Mouse (Mus musculus) midbrain, embryonic 11.5 days (tissue): ENCODE results near the gene Cmss1. TPM values are rescaled to one million over a fixed set of nuclear protein-coding genes. Genes with fewer than 3 reads are reported as not detected.

Experiments used
- ATAC-seq: fragments of 200-750 bp; cut with Nextera tagmentation; 2 replicates; pipeline ENCODE4 v1.8.0; 2017; ENCODE audit warnings: moderate TSS enrichment, moderate library complexity; ENCODE audit not compliant: low FRiP score
- DNase-seq: peaks from one replicate; pipeline ENCODE4 v3.0.0; 2015; ENCODE audit warnings: low spot score; ENCODE audit errors: missing footprints
- H3K27ac ChIP-seq: fragments of 300-500 bp; sonication (generic); 2 replicates; pipeline ENCODE4 v1.5.1; 2014; ENCODE audit warnings: low read depth, low read length
- H3K27me3 ChIP-seq: fragments of 300-500 bp; sonication (generic); 2 replicates; pipeline ENCODE4 v1.6.1; 2014; ENCODE audit warnings: mild to moderate bottlenecking, low read length, moderate library complexity, mixed read lengths; ENCODE audit not compliant: control insufficient read depth, insufficient read depth
- H3K36me3 ChIP-seq: fragments of 300-500 bp; sonication (generic); 2 replicates; pipeline ENCODE4 v1.6.1; 2014; ENCODE audit warnings: mild to moderate bottlenecking, low read length, moderate library complexity, mixed read lengths; ENCODE audit not compliant: control insufficient read depth, insufficient read depth
- H3K4me1 ChIP-seq: fragments of 300-500 bp; sonication (generic); 2 replicates; pipeline ENCODE4 v1.6.1; 2014; ENCODE audit warnings: low read length; ENCODE audit not compliant: control insufficient read depth, insufficient read depth
- H3K4me2 ChIP-seq: fragments of 300-500 bp; sonication (generic); 2 replicates; pipeline ENCODE4 v1.6.1; 2014; ENCODE audit warnings: mild to moderate bottlenecking, moderate library complexity
- H3K4me3 ChIP-seq: fragments of 300-500 bp; sonication (generic); 2 replicates; pipeline ENCODE4 v1.5.1; 2014; ENCODE audit warnings: low read depth, low read length
- H3K9ac ChIP-seq: fragments of 300-500 bp; sonication (generic); 2 replicates; pipeline ENCODE4 v1.6.1; 2014; ENCODE audit warnings: low read length
- H3K9me3 ChIP-seq: fragments of 300-500 bp; sonication (generic); 2 replicates; pipeline ENCODE4 v1.6.1; 2016; ENCODE audit warnings: low read length; ENCODE audit not compliant: control insufficient read depth
- WGBS: fragments of 180-500 bp; shearing (Covaris S2); extraction: QIAGEN DNeasy Blood & Tissue Kit; methylation state at CpG from one replicate; pipeline ENCODE4 v1.1.7; 2014; 5-methylcytosine and 5-hydroxymethylcytosine counted together
- polyA plus RNA-seq: library from polyadenylated mRNA; unstranded; fragments of >200 nt; fragmentation: Nextera tagmentation; extraction: Ambion mirVana; gene quantifications from 2 replicates; pipeline ENCODE4 v1.2.1, GENCODE M21; 2014

Cmss1 gene
- polyA plus RNA-seq, 1 experiment from 2014 or later: 56.3 TPM

DNA sequence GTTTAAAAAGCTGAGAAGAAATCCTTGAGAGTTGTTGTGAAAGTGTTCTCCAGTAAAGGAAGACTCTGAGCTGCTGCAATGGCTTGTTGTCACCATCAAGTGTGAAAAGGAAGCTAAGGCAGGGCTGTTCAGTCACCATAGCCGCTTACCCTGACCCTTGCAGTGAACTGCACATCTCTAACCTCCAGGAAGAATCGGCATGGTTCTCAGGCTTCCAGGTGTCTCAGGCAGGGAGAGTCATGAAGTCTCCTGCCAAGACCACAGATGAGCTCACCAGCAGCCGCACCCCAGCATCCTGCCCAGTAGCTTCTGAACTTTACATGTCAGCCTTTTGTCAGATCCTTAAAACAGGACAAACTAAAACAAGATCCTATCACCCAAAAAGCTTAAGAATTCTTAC is 40.4 kb downstream of the Cmss1 start:
- Histone ChIP-seq H3K9me3 (no peaks in the 10 kb centered on the region), H3K36me3 (no peaks in the 10 kb centered on the region), H3K4me2 (no peak overlapping the region), H3K9ac (no peak overlapping the region), H3K4me3 (no peak overlapping the region), H3K27me3 (no peaks in the 10 kb centered on the region), H3K27ac (no peak overlapping the region), H3K4me1 (no peaks in the 10 kb centered on the region)
- 91% methylated on average over 3 of the region's 3 CpGs for WGBS
- DNase-seq: no peak
- ATAC-seq: no peak

DNA sequence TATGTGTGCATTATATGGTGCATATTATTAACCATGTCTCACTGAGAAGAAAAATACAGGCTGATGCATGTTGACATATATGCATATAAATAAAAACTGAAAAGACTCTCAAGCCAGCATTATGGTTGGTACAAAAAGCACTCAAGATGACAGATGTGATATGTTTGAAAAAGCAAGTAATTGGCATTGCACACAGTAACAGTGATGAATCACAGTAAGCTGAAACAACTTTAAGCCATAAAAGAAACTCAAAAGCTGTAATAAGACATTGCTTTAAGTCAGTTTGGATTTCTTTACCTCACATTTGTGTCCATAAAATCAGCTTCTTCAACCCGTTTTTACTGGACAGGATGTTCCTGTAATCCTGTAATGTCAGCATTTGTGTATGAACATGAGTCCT is 41.9 kb downstream of the Cmss1 start:
- no peak overlapping the region for H3K4me2 ChIP-seq
- H3K4me3 ChIP-seq: no peak overlapping the region
- ATAC-seq (no peak), DNase-seq (no peak)
- no peaks in the 10 kb centered on the region for H3K9me3 ChIP-seq
- no peaks in the 10 kb centered on the region for H3K27me3 ChIP-seq
- no peak overlapping the region for H3K27ac ChIP-seq
- WGBS: 79% methylated on average over 1 of the region's 1 CpGs
- H3K9ac ChIP-seq: no peak overlapping the region
- no peaks in the 10 kb centered on the region for H3K4me1 ChIP-seq
- H3K36me3 ChIP-seq: no peaks in the 10 kb centered on the region

DNA sequence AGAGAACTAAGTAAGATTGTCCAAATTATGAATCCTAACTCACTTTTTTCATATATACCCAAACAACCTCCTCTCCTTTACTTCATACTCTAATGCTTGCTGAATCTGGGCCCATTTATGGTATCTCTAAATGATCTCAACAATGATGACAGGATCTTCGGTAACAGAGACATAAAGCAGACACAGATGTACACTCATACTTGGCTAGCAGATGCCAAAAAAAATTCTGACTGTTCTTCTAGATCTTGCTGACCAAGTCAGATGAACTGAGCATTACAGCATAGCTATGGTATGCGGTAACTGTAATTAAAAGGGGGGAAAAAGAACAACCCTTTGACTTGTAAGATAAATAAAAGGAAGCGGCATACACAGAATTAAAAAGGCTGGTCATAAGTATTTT is 43.2 kb downstream of the Cmss1 start:
- WGBS: 88% methylated on average over 3 of the region's 3 CpGs
- H3K4me1 ChIP-seq: no peaks in the 10 kb centered on the region

GRCm38 (mm10) chr16:57560185-57560584 is 46.5 kb downstream of the Cmss1 start:
- Histone ChIP-seq H3K4me1 (no peaks in the 10 kb centered on the region), H3K4me3 (no peak overlapping the region), H3K9me3 (no peaks in the 10 kb centered on the region), H3K4me2 (no peak overlapping the region), H3K27me3 (no peaks in the 10 kb centered on the region), H3K36me3 (no peaks in the 10 kb centered on the region), H3K27ac (no peak overlapping the region), H3K9ac (no peak overlapping the region)
- 85% methylated on average over 1 of the region's 1 CpGs for WGBS
- ATAC-seq (no peak), DNase-seq (no peak)

More for the DNA sequence above, 43.2 kb downstream of the Cmss1 start:
- ATAC-seq (no peak), DNase-seq (no peak)
- Histone ChIP-seq H3K27me3 (no peaks in the 10 kb centered on the region), H3K4me3 (no peak overlapping the region), H3K4me2 (no peak overlapping the region), H3K27ac (no peak overlapping the region), H3K36me3 (no peaks in the 10 kb centered on the region), H3K9ac (no peak overlapping the region), H3K9me3 (no peaks in the 10 kb centered on the region)

GRCm38 (mm10) chr16:57558258-57558657 is 48.4 kb downstream of the Cmss1 start:
- ATAC-seq: no peak
- DNase-seq: no peak
- Histone ChIP-seq H3K27ac (no peak overlapping the region), H3K36me3 (no peaks in the 10 kb centered on the region), H3K9ac (no peak overlapping the region), H3K4me3 (no peak overlapping the region), H3K4me1 (no peaks in the 10 kb centered on the region), H3K4me2 (no peak overlapping the region), H3K27me3 (no peaks in the 10 kb centered on the region), H3K9me3 (no peaks in the 10 kb centered on the region)
- WGBS: 91% methylated on average over 3 of the region's 3 CpGs

GRCm38 (mm10) chr16:57556244-57556643 is 50.4 kb downstream of the Cmss1 start:
- no peaks in the 10 kb centered on the region for H3K9me3 ChIP-seq
- H3K4me1 ChIP-seq: no peaks in the 10 kb centered on the region
- no peak overlapping the region for H3K27ac ChIP-seq
- ATAC-seq (no peak), DNase-seq (no peak)
- H3K36me3 ChIP-seq: no peaks in the 10 kb centered on the region
- no peak overlapping the region for H3K9ac ChIP-seq
- no peak overlapping the region for H3K4me2 ChIP-seq
- H3K4me3 ChIP-seq: no peak overlapping the region
- 91% methylated on average over 2 of the region's 2 CpGs for WGBS
- no peaks in the 10 kb centered on the region for H3K27me3 ChIP-seq

- ATAC-seq (no peak), DNase-seq (no peak)
- 59% methylated on average over 4 of the region's 4 CpGs for WGBS
- H3K9me3 ChIP-seq: no peaks in the 10 kb centered on the region
- H3K27ac ChIP-seq: no peak overlapping the region
- no peaks in the 10 kb centered on the region for H3K27me3 ChIP-seq
- H3K4me2 ChIP-seq: no peak overlapping the region
- no peaks in the 10 kb centered on the region for H3K4me1 ChIP-seq
- no peaks in the 10 kb centered on the region for H3K36me3 ChIP-seq
- H3K9ac ChIP-seq: no peak overlapping the region
- H3K4me3 ChIP-seq: no peak overlapping the region
Measured at GRCm38 (mm10) chr16:57555667-57556066, 51.0 kb downstream of the Cmss1 start.

- Histone ChIP-seq H3K4me2 (no peak overlapping the region), H3K36me3 (no peaks in the 10 kb centered on the region)
- 80% methylated on average over 6 of the region's 6 CpGs for WGBS
Measured at GRCm38 (mm10) chr16:57554886-57555400, 51.7 kb downstream of the Cmss1 start.

GRCm38 (mm10) chr16:57553235-57553634 is 53.4 kb downstream of the Cmss1 start:
- no peaks in the 10 kb centered on the region for H3K9me3 ChIP-seq
- H3K4me1 ChIP-seq: peaks cover 3% of the 10 kb centered on the region; the same call in 1 of the 2 replicates
- no peak overlapping the region for H3K9ac ChIP-seq
- no peak overlapping the region for H3K27ac ChIP-seq
- no peaks in the 10 kb centered on the region for H3K36me3 ChIP-seq
- no peaks in the 10 kb centered on the region for H3K27me3 ChIP-seq
- H3K4me3 ChIP-seq: no peak overlapping the region
- no peak overlapping the region for H3K4me2 ChIP-seq
- no peak for ATAC-seq
- DNase-seq: no peak

More at GRCm38 (mm10) chr16:57554886-57555400, 51.7 kb downstream of the Cmss1 start:
- Histone ChIP-seq H3K27me3 (no peaks in the 10 kb centered on the region), H3K4me1 (no peaks in the 10 kb centered on the region), H3K27ac (no peak overlapping the region), H3K9ac (no peak overlapping the region), H3K9me3 (no peaks in the 10 kb centered on the region), H3K4me3 (no peak overlapping the region)
- ATAC-seq (no peak), DNase-seq (no peak)
